Mouse (Mus musculus) c-Kit-negative CD71-positive TER-119-positive erythroid progenitor cells, embryonic 14.5 days (primary cell): ENCODE measurements around the gene Gm21394.
"Not testable (repeated sequence)": the region's sequence is repeated elsewhere in the genome, so short reads cannot be mapped to it uniquely, and the experiment has no call there.

Experiments used
- DNase-seq: peaks from one replicate; pipeline ENCODE4 v3.0.0-alpha.2; 2013; ENCODE audit warnings: low read depth, low spot score

Gm21394 gene

DNA sequence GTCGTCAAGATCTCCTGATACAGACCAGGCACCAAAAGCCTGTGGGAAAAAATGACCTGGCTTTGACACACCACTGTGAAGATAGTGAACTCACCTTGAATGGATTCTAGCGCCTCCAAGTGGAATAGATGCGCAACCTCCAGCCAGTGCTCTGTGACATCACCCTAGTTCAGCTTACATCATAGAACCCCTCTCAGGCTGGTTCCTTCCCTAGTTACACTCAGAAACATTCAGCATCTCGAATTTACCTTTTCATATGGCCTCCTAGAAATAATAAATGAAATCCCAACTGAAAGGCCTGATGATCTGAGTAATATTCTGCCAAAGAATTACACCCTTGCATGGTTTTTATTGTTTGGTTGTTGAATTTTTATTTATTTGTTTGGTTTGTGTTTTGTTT, at the start of gene Gm21394:
Gene Gm21394 (minus strand): TSS at position 101 of the 400 bp plus-strand sequence.
- not testable (repeated sequence) for DNase-seq
